Mouse (Mus musculus) left cerebral cortex, postnatal 4 days (tissue): ENCODE data around the gene Clcnka. TPM values are rescaled to one million over a fixed set of nuclear protein-coding genes. Genes with fewer than 3 reads are reported as not detected.

Source experiments
- DNase-seq: peaks from one replicate; pipeline ENCODE4 v3.0.0-alpha.2; 2022
- intact Hi-C: fragments of 180-260 bp; cut with DNase I; formaldehyde crosslinking; loops from one replicate; pipeline ENCODE4 v1.15.1; 2025
- total RNA-seq, 2 experiments: library from RNA; stranded (reverse); gene quantifications; 2 replicates each; pipeline ENCODE4 v1.2.3; 2021

The Clcnka gene
- total RNA-seq, 2 experiments from 2014 or later, result 0.60 TPM; not detected in 1

GRCm38 (mm10) chr4:141385275-141385674 lies 13.2 kb downstream of the Clcnka start:
- intact Hi-C loops, result loop anchor here (5.0 kb wide), 1 partner anchor 192 kb away; no protein-coding TSS in a partner anchor
- peak; percentile 53 for DNase-seq

- DNase-seq, result no peak
- intact Hi-C loops, result no loop called here
These were observed 16.1 kb downstream of the Clcnka start for GRCm38 (mm10) chr4:141382406-141382805.

GRCm38 (mm10) chr4:141379674-141380073 lies 18.9 kb downstream of the Clcnka start:
- no peak for DNase-seq
- intact Hi-C loops, result no loop called here

GRCm38 (mm10) chr4:141372426-141372825 lies 26.1 kb downstream of the Clcnka start:
- DNase-seq, result no peak
- intact Hi-C loops, result no loop called here

- intact Hi-C loops, result no loop called here
- DNase-seq, result no peak
These were observed 30.3 kb downstream of the Clcnka start, which contains the start of gene Fam131c for GRCm38 (mm10) chr4:141367997-141368791. TSS of gene Fam131c (plus strand) at chr4:141368220.

GRCm38 (mm10) chr4:141365876-141366275 lies 32.6 kb downstream of the Clcnka start:
- DNase-seq, result no peak
- intact Hi-C loops, result no loop called here

- no peak for DNase-seq
- intact Hi-C loops, result no loop called here
These were observed 33.4 kb downstream of the Clcnka start for GRCm38 (mm10) chr4:141365126-141365525.

- peak; percentile 83 for DNase-seq
- intact Hi-C loops, result loop anchor here (2.0 to 5.0 kb wide), 2 partner anchors 90 to 221 kb away; no protein-coding TSS in a partner anchor
These were observed 35.5 kb downstream of the Clcnka start for GRCm38 (mm10) chr4:141362937-141363548.

GRCm38 (mm10) chr4:141360846-141361245 lies 37.7 kb downstream of the Clcnka start:
- intact Hi-C loops, result loop anchor here (5.0 kb wide), 1 partner anchor 219 kb away; no protein-coding TSS in a partner anchor
- no peak for DNase-seq

- intact Hi-C loops, result no loop called here
- no peak for DNase-seq
These were observed 39.3 kb downstream of the Clcnka start for GRCm38 (mm10) chr4:141359222-141359621.

GRCm38 (mm10) chr4:141357811-141358210 lies 40.7 kb downstream of the Clcnka start:
- no peak for DNase-seq
- intact Hi-C loops, result no loop called here

- intact Hi-C loops, result no loop called here
- DNase-seq, result no peak
These were observed 44.7 kb downstream of the Clcnka start for GRCm38 (mm10) chr4:141353868-141354267.

GRCm38 (mm10) chr4:141352986-141353385 lies 45.5 kb downstream of the Clcnka start:
- intact Hi-C loops, result no loop called here
- DNase-seq, result no peak

GRCm38 (mm10) chr4:141351972-141352371 lies 46.6 kb downstream of the Clcnka start:
- no peak for DNase-seq
- intact Hi-C loops, result no loop called here

- intact Hi-C loops, result no loop called here
- no peak for DNase-seq
These were observed 48.5 kb downstream of the Clcnka start for GRCm38 (mm10) chr4:141350015-141350414.

- DNase-seq, result no peak
- intact Hi-C loops, result no loop called here
These were observed 49.9 kb downstream of the Clcnka start for GRCm38 (mm10) chr4:141348616-141349015.

- intact Hi-C loops, result no loop called here
- no peak for DNase-seq
These were observed 51.1 kb downstream of the Clcnka start for GRCm38 (mm10) chr4:141347365-141347797.

GRCm38 (mm10) chr4:141345219-141345618 lies 53.3 kb downstream of the Clcnka start:
- intact Hi-C loops, result no loop called here
- no peak for DNase-seq

GRCm38 (mm10) chr4:141343515-141343914 lies 55.0 kb downstream of the Clcnka start:
- intact Hi-C loops, result no loop called here
- DNase-seq, result peak; percentile 23

GRCm38 (mm10) chr4:141341477-141341876 lies 57.0 kb downstream of the Clcnka start:
- intact Hi-C loops, result no loop called here
- no peak for DNase-seq

GRCm38 (mm10) chr4:141338853-141339252 lies 59.7 kb downstream of the Clcnka start:
- intact Hi-C loops, result no loop called here
- no peak for DNase-seq

GRCm38 (mm10) chr4:141337986-141338385 lies 60.5 kb downstream of the Clcnka start:
- DNase-seq, result no peak

More at GRCm38 (mm10) chr4:141337986-141338385, 60.5 kb downstream of the Clcnka start:
- intact Hi-C loops, result no loop called here
